Mouse (Mus musculus): ENCODE results near the gene Smco4. TPM values are rescaled to one million over a fixed set of nuclear protein-coding genes. Genes with fewer than 3 reads are reported as not detected.
"Not testable (repeated sequence)": the region's sequence is repeated elsewhere in the genome, so short reads cannot be mapped to it uniquely, and the experiment has no call there.

The Smco4 gene
- polyA plus RNA-seq, 1 experiment from 2014 or later = 0.84 TPM

GRCm38 (mm10) chr9:15491686-15492085, 1.5 kb upstream of the Smco4 start:
- Histone ChIP-seq H3K9ac (ENCODE audit: low read depth, low read length) (no peak overlapping the region), H3K4me2 (ENCODE audit: low read length) (no peak overlapping the region), H3K9me3 (ENCODE audit: control insufficient read depth, low read length) (no peaks in the 10 kb centered on the region), H3K27ac (ENCODE audit: low read depth, low read length) (no peak overlapping the region), H3K4me3 (ENCODE audit: low read length) (no peak overlapping the region), H3K4me1 (ENCODE audit: control insufficient read depth, insufficient read depth, low read depth, low read length) (peaks cover 8% of the 10 kb centered on the region), H3K27me3 (replicated peaks; ENCODE audit: control insufficient read depth, insufficient read depth, low read length) (no peaks in the 10 kb centered on the region), H3K36me3 (ENCODE audit: control insufficient read depth, insufficient read depth, low read length) (no peaks in the 10 kb centered on the region)
- no peak for ATAC-seq
- 86% methylated on average over 4 of the region's 4 CpGs for WGBS

GRCm38 (mm10) chr9:15492401-15492800, 831 bp upstream of the Smco4 start:
- Histone ChIP-seq H3K4me2 (ENCODE audit: low read length) (no peak overlapping the region), H3K9ac (ENCODE audit: low read depth, low read length) (no peak overlapping the region), H3K27ac (ENCODE audit: low read depth, low read length) (no peak overlapping the region), H3K4me1 (ENCODE audit: control insufficient read depth, insufficient read depth, low read depth, low read length) (peaks cover 8% of the 10 kb centered on the region), H3K36me3 (ENCODE audit: control insufficient read depth, insufficient read depth, low read length) (no peaks in the 10 kb centered on the region), H3K4me3 (ENCODE audit: low read length) (no peak overlapping the region), H3K9me3 (ENCODE audit: control insufficient read depth, low read length) (no peaks in the 10 kb centered on the region), H3K27me3 (replicated peaks; ENCODE audit: control insufficient read depth, insufficient read depth, low read length) (no peaks in the 10 kb centered on the region)
- WGBS = 85% methylated on average over 9 of the region's 9 CpGs
- ATAC-seq = no peak

- peak overlapping the region; percentile 87 for H3K4me2 ChIP-seq (ENCODE audit: low read length)
- H3K9ac ChIP-seq (ENCODE audit: low read depth, low read length) = peak overlapping the region; percentile 83
- H3K4me3 ChIP-seq (ENCODE audit: low read length) = peak overlapping the region; percentile 72
- WGBS = 1% methylated on average over 33 of the region's 37 CpGs
- peaks cover 8% of the 10 kb centered on the region for H3K4me1 ChIP-seq (ENCODE audit: control insufficient read depth, insufficient read depth, low read depth, low read length)
- no peaks in the 10 kb centered on the region for H3K9me3 ChIP-seq (ENCODE audit: control insufficient read depth, low read length)
- H3K36me3 ChIP-seq (ENCODE audit: control insufficient read depth, insufficient read depth, low read length) = no peaks in the 10 kb centered on the region
- no peaks in the 10 kb centered on the region for H3K27me3 ChIP-seq (replicated peaks; ENCODE audit: control insufficient read depth, insufficient read depth, low read length)
- H3K27ac ChIP-seq (ENCODE audit: low read depth, low read length) = peak overlapping the region; percentile 64; the same call in 1 of the 2 replicates
- peak; percentile 74 for ATAC-seq
These were observed 810 bp downstream of the Smco4 start for GRCm38 (mm10) chr9:15493925-15494558.

GRCm38 (mm10) chr9:15495281-15495680, 2.0 kb downstream of the Smco4 start:
- H3K9me3 ChIP-seq (ENCODE audit: control insufficient read depth, low read length); H3K4me3 ChIP-seq (ENCODE audit: low read length); H3K27me3 ChIP-seq (replicated peaks; ENCODE audit: control insufficient read depth, insufficient read depth, low read length); H3K4me2 ChIP-seq (ENCODE audit: low read length); H3K36me3 ChIP-seq (ENCODE audit: control insufficient read depth, insufficient read depth, low read length); ATAC-seq; H3K27ac ChIP-seq (ENCODE audit: low read depth, low read length); H3K9ac ChIP-seq (ENCODE audit: low read depth, low read length); H3K4me1 ChIP-seq (ENCODE audit: control insufficient read depth, insufficient read depth, low read depth, low read length): not testable (repeated sequence)
- 96% methylated on average over 2 of the region's 2 CpGs for WGBS

GRCm38 (mm10) chr9:15495921-15496577, 2.8 kb downstream of the Smco4 start:
- H3K4me2 ChIP-seq (ENCODE audit: low read length) = no peak overlapping the region
- no peaks in the 10 kb centered on the region for H3K36me3 ChIP-seq (ENCODE audit: control insufficient read depth, insufficient read depth, low read length)
- no peak for ATAC-seq
- no peak overlapping the region for H3K27ac ChIP-seq (ENCODE audit: low read depth, low read length)
- H3K4me1 ChIP-seq (ENCODE audit: control insufficient read depth, insufficient read depth, low read depth, low read length) = peaks cover 8% of the 10 kb centered on the region
- H3K9ac ChIP-seq (ENCODE audit: low read depth, low read length) = no peak overlapping the region
- 30% methylated on average over 8 of the region's 8 CpGs for WGBS
- H3K4me3 ChIP-seq (ENCODE audit: low read length) = no peak overlapping the region
- no peaks in the 10 kb centered on the region for H3K27me3 ChIP-seq (replicated peaks; ENCODE audit: control insufficient read depth, insufficient read depth, low read length)
- no peaks in the 10 kb centered on the region for H3K9me3 ChIP-seq (ENCODE audit: control insufficient read depth, low read length)

- Histone ChIP-seq H3K27ac (ENCODE audit: low read depth, low read length) (no peak overlapping the region), H3K4me3 (ENCODE audit: low read length) (no peak overlapping the region), H3K27me3 (replicated peaks; ENCODE audit: control insufficient read depth, insufficient read depth, low read length) (no peaks in the 10 kb centered on the region), H3K9me3 (ENCODE audit: control insufficient read depth, low read length) (no peaks in the 10 kb centered on the region), H3K9ac (ENCODE audit: low read depth, low read length) (no peak overlapping the region), H3K36me3 (ENCODE audit: control insufficient read depth, insufficient read depth, low read length) (no peaks in the 10 kb centered on the region), H3K4me1 (ENCODE audit: control insufficient read depth, insufficient read depth, low read depth, low read length) (peaks cover 4% of the 10 kb centered on the region), H3K4me2 (ENCODE audit: low read length) (no peak overlapping the region)
- WGBS = 86% methylated on average over 5 of the region's 5 CpGs
- no peak for ATAC-seq
These were observed 6.8 kb downstream of the Smco4 start for GRCm38 (mm10) chr9:15500025-15500424.

- no peak for ATAC-seq
- H3K4me3 ChIP-seq (ENCODE audit: low read length) = no peak overlapping the region
- no peaks in the 10 kb centered on the region for H3K27me3 ChIP-seq (replicated peaks; ENCODE audit: control insufficient read depth, insufficient read depth, low read length)
- H3K36me3 ChIP-seq (ENCODE audit: control insufficient read depth, insufficient read depth, low read length) = no peaks in the 10 kb centered on the region
- no peak overlapping the region for H3K4me2 ChIP-seq (ENCODE audit: low read length)
- no peak overlapping the region for H3K9ac ChIP-seq (ENCODE audit: low read depth, low read length)
- H3K4me1 ChIP-seq (ENCODE audit: control insufficient read depth, insufficient read depth, low read depth, low read length) = peaks cover 2% of the 10 kb centered on the region; the same call in 1 of the 2 replicates
- WGBS = 77% methylated on average over 19 of the region's 19 CpGs
- no peak overlapping the region for H3K27ac ChIP-seq (ENCODE audit: low read depth, low read length)
- H3K9me3 ChIP-seq (ENCODE audit: control insufficient read depth, low read length) = no peaks in the 10 kb centered on the region
These were observed 8.4 kb downstream of the Smco4 start for GRCm38 (mm10) chr9:15501319-15502256.

GRCm38 (mm10) chr9:15502476-15502875, 9.2 kb downstream of the Smco4 start:
- Histone ChIP-seq H3K4me1 (ENCODE audit: control insufficient read depth, insufficient read depth, low read depth, low read length) (peaks cover 2% of the 10 kb centered on the region; the same call in 1 of the 2 replicates), H3K4me2 (ENCODE audit: low read length) (no peak overlapping the region), H3K27ac (ENCODE audit: low read depth, low read length) (no peak overlapping the region), H3K4me3 (ENCODE audit: low read length) (no peak overlapping the region), H3K36me3 (ENCODE audit: control insufficient read depth, insufficient read depth, low read length) (no peaks in the 10 kb centered on the region), H3K27me3 (replicated peaks; ENCODE audit: control insufficient read depth, insufficient read depth, low read length) (no peaks in the 10 kb centered on the region; the same call in 1 of the 2 replicates), H3K9ac (ENCODE audit: low read depth, low read length) (no peak overlapping the region), H3K9me3 (ENCODE audit: control insufficient read depth, low read length) (no peaks in the 10 kb centered on the region)
- ATAC-seq = no peak
- 40% methylated on average over 7 of the region's 7 CpGs for WGBS

GRCm38 (mm10) chr9:15503307-15503706, 10.1 kb downstream of the Smco4 start:
- Histone ChIP-seq H3K4me1 (ENCODE audit: control insufficient read depth, insufficient read depth, low read depth, low read length) (peaks cover 2% of the 10 kb centered on the region), H3K9ac (ENCODE audit: low read depth, low read length) (no peak overlapping the region), H3K4me2 (ENCODE audit: low read length) (no peak overlapping the region), H3K27ac (ENCODE audit: low read depth, low read length) (no peak overlapping the region), H3K27me3 (replicated peaks; ENCODE audit: control insufficient read depth, insufficient read depth, low read length) (no peaks in the 10 kb centered on the region; the same call in 1 of the 2 replicates), H3K36me3 (ENCODE audit: control insufficient read depth, insufficient read depth, low read length) (no peaks in the 10 kb centered on the region), H3K4me3 (ENCODE audit: low read length) (no peak overlapping the region), H3K9me3 (ENCODE audit: control insufficient read depth, low read length) (no peaks in the 10 kb centered on the region)
- ATAC-seq = no peak
- 77% methylated on average over 10 of the region's 10 CpGs for WGBS
